Mouse (Mus musculus): Measurements from ENCODE around the gene H1f0. TPM values are rescaled to one million over a fixed set of nuclear protein-coding genes. Genes with fewer than 3 reads are reported as not detected.
A peak's percentile ranks its signal among the peaks of the same experiment; 100 is the strongest.
"Not testable (repeated sequence)": the region's sequence is repeated elsewhere in the genome, so short reads cannot be mapped to it uniquely, and the experiment has no call there.

H1f0 gene
- total RNA-seq, 2 experiments from 2014 or later = 51.3 to 90.0 TPM

DNA sequence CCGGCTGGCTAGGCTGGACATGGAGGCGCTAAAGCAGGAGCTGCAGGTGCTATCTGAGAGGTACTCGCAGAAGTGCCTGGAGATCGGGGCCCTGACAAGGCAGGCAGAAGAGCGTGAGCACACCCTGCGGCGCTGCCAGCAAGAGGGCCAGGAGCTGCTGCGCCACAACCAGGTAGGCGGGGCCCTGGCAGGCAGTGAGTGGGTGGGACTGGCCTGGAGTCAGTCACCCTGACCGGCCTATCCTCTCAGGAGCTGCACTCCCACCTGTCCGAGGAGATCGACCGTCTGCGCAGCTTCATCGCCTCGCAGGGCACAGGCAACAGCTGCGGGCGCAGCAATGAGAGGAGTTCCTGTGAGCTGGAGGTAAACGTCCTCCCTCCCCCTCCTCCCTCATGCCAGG, 26.2 kb upstream of the H1f0 start:
- no peak for ATAC-seq (ENCODE audit: poor library complexity, severe bottlenecking)

DNA sequence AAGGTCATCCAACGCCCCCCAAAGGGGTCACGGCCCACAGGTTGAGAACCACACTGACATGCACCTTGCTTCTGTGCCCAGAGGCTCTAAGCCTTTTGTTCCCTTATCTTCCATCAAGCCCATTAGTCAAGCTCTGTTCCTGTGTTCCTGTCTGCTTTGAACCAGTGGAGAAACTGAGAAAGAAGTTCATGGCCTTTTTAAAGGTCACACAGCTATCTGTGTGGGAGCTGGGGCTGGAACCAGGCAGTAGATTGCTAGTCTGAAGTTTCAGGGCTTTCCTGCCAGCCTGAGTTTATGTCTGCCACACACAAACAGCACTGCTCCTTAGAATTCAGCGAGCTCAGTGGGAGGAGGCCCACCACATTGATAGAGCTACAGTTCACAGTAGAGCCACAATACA, 25.2 kb upstream of the H1f0 start:
- ATAC-seq (ENCODE audit: poor library complexity, severe bottlenecking) = no peak

DNA sequence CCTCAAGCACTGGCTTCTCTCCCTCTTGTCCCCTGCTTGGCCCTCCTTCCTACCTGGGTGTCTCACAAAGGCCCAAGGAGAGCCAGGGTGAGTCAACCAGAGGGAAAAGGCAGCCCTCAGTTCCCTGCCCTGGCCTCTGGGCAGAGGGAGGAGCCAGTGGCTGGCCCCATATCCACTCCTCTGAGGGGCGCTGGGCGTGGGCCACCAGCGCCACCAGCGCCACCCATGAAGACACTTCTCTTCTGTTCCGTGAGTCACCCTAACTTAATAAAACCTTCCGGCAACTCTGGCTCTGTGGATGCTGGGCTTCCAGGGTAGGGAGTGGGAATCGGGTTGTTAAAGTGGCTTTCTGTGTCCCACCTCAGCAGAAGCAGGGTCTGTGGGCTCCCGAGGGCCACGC, 22.7 kb upstream of the H1f0 start:
- ATAC-seq (ENCODE audit: poor library complexity, severe bottlenecking) = no peak

DNA sequence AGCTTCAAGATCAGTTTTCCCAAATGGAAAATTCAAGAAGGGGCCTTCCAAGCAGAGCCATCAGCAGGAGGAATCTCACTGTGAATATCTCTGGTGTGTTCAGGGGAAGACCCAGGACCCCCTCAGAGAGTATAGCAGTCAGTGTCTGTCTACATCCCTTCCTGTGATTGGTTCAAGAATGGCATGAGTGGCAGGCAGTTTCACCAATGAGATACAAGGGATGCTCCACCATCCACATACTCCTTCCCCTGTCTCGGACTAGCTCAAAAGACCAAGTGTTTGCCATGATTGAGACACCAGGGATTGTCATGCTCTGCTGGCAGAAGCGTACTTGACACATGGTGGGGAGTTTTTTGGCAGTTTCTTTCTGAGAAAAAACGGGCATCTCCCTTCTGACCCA, 21.6 kb upstream of the H1f0 start:
- no peak for ATAC-seq (ENCODE audit: poor library complexity, severe bottlenecking)

DNA sequence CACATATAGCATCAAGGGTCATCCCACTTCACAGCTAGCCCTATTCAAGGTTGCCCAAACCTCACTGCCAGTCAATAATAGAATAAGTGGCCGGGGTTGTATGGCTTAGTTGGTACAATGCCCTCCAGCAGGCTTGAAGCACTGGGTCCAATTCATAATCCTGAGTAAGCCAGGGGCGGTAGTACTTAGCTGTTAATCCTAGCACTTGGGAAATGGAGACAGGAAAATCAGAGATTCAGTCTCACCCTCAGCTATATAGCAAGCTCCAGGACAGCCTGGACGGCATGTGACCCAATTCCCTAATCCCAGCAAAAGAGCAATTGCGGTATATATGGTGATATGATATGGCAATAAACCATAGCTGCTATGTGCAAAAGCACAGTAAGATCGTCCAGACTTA, 21.2 kb upstream of the H1f0 start:
- ATAC-seq (ENCODE audit: poor library complexity, severe bottlenecking) = no peak

DNA sequence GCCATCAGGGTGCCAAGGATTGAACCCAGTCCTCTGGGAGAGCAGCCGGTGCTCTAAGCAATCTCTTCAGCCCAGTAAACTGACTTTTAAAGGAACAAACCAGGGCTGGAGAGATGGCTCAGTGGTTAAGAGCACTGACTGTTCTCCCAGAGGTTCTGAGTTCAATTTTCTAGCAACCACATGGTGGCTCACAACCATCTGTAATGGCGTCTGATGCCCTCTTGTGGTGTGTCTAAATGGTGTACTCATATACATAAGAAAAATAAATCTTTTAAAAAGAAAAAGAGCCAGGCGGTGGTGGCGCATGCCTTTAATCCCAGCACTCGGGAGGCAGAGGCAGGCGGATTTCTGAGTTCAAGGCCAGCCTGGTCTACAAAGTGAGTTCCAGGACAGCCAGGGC, 20.4 kb upstream of the H1f0 start:
- not testable (repeated sequence) for ATAC-seq (ENCODE audit: poor library complexity, severe bottlenecking)

DNA sequence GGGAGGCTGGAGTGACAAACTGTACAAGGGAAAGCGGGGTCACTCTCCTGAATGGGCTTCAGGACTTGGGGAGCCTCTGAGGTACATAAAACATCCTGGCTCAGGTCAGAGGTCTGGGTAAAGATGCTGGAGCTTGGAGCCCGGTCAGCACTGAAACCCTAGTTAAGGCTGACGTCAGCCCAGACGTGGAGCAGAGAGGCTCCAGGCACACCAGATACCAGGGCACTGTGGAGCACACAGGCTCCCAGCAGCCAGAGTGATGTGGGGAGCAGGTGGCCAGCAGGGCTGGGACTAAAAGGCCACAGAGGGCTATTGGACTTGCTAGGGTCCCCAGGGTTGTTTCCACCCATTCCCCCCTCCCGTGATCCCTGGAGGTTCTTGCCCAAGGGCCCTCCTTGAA, 18.5 kb upstream of the H1f0 start:
- no peak for ATAC-seq (ENCODE audit: poor library complexity, severe bottlenecking)

DNA sequence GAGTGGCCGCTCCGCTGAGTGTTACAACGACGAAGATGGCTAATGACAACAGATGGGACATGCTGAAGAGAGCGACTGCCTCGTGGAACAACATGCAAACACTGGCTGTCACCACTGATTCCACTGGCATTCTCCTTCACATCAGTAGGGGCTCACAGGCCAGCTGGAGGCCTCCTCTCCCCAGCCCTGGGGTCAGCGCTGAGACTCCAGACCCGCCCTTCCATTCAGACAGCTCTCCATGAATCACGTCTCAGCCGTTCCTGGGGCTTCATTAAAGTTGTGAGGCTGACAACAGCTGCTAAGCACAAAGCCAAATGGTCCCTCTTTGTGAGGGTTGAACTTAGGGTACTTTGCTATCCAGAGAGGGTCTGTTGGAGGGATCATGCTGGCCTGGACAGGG, 16.7 kb upstream of the H1f0 start:
- no peak for ATAC-seq (ENCODE audit: poor library complexity, severe bottlenecking)

DNA sequence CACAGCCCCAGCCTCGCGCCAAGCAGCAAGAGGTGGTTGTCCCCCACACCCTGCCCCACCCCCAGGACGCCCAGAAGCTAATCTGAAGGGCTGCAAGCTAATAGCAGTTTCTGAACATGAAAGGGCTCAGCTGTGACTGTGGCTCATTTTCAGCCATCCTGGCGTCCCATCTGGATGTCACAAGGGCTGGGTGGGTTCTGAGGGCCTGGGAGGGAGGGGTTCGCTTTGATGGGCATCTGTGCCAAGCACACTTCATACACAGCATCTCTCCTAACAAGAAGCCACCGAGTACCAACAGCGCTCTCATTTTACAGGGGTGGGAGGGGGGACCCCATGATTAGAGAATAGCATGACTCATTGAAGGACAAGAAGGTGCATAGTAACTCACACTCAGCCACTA, 14.9 kb upstream of the H1f0 start:
- no peak for ATAC-seq (ENCODE audit: poor library complexity, severe bottlenecking)

DNA sequence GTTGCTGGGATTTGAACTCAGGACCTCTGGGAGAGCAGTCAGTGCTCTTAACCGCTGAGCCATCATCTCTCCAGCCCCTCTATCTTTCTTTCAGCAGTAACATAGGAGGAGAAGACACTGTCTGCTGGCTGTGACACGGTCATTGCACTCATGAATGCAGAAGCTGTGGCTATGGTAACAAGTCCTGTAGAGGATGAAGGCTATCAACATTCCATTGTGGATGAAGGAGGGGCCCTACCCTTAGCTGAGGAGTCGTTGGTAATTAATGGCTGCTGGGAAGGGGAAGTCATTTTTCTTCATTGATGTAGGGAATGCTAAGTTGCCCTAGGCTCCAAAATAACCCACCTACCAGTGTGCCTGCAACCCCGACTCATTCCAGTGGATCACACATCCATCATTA, 10.1 kb upstream of the H1f0 start:
- no peak for ATAC-seq (ENCODE audit: poor library complexity, severe bottlenecking)

DNA sequence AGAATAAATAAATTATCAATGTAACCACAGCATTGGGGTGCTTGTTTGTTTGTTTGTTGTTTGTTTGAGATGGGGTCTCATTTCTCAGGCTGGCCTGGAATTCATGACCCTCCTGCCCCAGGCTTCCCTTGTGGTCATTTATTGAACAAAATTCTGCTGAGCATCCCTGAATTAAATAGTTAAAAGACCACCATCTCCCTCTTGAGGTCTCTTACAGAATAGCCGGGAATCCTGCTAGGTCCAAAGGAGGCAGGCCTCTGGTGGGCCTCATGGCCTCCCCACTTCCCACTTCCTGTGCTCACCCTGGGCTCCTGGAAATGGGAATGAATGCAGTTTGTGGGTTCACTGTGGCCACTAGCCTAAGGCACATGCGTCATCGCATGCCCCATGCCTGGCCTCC, 9.4 kb upstream of the H1f0 start:
- no peak for ATAC-seq (ENCODE audit: poor library complexity, severe bottlenecking)

DNA sequence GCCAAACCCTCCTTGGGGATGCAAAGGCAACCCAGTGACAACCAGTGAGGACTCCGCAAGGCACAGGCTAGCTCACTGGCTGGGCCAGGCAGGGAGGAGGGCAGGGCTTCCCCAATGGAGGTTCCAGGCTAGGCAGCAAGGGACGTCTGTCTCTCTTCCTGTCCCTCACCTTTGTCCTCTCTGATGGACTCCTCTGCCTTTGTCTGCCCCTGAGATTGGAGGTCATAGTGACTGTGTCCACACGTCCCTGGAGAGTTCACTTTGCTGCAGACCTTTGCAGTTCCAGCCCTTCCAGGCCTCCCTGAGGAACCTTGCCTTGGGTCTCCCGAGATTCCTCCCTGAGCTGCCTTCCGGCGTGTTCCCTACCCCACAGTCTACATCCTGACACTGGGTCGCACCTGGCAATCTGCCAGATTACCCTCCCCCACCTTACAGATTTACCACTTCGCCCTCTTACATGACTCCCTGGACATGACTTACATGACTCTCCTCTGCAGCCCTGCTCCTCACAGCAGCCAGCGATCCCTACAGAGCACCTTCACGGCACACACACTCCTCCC, 5.5 kb upstream of the H1f0 start:
- ATAC-seq (ENCODE audit: poor library complexity, severe bottlenecking) = no peak

DNA sequence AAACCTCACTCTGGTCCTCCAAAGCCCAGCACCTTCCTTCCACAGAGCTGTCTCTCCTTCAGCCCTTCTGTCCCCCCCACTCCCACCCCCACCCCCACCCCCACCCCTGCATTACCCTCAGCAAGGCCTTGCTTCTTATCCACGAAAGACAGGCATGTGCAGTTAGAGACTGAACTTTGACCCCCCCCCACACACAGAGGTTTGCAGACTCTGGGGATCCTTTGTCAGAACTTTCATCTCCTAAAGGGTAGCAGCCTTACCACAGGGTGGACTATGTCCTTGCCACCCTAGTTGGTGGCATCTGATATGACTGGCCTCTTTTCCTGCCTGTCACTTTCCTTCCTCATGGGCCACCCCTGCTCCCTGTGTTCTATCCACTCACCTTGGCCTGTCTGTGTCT, 4.9 kb upstream of the H1f0 start:
- ATAC-seq (ENCODE audit: poor library complexity, severe bottlenecking) = no peak

DNA sequence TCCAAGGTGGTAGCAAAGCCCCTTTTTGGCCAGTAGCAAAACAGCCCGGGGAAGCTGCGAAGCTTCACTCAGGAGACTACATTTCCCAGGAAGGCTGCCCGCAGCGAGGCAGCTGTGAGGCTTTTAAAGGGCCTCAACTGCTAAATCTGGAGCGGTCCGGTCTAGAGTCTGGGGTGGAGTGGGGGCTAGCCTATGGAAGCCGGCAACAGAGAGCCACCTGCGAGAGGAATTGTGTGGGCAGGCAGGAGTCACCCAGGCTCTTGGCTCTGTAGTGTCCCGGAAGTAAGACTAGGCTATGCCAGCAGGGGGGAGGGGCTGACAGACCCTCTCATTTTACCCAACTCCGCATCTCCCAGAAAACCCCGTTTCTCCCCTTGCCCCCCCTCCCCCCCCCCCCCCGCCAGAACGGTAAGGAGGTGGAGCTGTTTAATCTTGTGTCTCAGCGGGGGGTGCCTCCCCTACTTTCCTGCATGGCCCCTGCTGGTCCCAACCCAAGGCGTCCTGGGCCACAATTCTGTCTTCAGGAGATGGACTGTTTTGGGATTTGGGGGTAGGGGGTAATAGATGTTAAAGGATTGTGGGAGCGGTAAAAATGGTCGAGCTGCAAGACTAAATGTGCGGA, 2.5 kb upstream of the H1f0 start:
- no peak for ATAC-seq (ENCODE audit: poor library complexity, severe bottlenecking)

DNA sequence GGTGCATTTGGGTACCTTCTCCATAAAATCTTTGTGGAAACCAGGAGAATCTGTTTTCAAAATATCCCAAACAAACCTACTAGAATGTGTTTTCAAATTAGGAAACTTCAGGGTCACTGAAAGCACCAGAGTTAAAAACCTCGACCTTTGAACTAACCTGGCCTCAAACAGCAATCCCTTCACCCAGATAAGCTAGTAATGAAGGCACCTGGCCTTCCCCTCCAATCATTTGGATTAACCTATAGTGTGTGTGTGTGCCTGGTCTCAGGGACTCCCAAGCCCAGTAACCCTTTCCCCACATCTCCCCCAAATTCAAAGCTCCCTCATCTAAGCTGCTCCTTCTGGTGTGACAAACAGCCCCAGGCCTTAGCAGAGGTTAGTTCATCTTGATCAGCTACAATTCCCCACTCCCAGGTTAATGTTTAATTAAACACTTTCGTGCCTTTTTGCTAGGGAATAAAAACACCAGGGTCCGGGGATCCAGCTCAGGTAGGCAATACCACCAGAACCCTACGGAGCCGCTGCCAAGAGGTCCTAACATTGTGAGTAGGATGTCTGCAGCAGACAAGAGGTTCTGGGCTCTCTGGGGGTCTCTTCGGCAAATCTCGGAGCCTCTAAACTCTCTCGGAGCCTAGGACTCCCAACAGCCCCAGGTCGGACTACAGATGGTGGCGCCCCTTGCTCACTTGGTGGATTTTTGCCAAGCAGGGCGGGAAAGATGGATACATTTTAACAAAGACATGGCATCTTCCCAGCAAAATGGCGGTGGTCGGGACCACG, 1.5 kb upstream of the H1f0 start:
- ATAC-seq (ENCODE audit: poor library complexity, severe bottlenecking) = no peak

DNA sequence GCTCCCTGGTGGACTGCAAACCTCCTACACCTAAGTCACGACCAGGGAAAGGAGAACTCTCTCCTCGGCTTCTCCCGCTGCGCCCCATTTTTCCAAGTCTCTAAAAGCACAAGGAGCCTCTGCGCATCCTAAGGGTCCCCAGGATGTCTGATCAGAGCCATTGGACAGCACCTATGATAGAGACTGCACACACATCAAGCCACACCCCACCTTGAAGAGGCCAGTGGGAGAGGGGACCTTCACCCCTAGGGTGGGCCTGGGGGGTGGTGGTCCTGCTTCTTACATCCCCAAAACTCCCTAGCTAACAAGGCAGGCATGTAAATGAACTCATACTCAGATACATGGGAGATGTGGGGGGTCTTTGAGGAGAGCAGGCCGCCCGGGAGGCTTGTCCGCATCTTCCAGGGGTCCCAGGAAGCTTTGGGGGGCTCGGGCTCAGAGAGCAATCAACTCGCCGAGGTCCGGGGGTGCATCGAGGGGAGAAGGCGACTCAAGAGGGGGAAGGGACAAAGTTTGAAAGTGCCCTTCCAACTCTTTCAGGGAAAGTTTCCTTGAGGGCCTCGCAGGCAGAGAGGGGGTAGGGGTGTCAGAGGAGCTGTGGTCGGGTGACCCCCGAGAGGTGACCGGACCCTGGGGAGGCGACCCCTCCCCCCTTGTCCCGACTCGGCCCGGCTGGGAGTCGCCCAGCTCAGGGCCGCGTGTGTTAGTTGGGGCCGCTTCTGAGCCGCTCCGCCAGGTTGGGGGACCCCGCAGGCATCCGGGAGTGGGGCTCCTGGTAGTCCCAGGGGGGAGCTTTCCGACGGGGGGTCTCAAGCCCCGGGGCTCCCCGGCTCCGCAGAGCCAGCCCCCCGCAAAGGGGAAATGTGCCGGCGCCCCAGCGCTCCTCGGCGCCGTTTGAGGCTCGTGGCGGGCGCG, 702 bp upstream of the H1f0 start:
- no peak for ATAC-seq (ENCODE audit: poor library complexity, severe bottlenecking)

DNA sequence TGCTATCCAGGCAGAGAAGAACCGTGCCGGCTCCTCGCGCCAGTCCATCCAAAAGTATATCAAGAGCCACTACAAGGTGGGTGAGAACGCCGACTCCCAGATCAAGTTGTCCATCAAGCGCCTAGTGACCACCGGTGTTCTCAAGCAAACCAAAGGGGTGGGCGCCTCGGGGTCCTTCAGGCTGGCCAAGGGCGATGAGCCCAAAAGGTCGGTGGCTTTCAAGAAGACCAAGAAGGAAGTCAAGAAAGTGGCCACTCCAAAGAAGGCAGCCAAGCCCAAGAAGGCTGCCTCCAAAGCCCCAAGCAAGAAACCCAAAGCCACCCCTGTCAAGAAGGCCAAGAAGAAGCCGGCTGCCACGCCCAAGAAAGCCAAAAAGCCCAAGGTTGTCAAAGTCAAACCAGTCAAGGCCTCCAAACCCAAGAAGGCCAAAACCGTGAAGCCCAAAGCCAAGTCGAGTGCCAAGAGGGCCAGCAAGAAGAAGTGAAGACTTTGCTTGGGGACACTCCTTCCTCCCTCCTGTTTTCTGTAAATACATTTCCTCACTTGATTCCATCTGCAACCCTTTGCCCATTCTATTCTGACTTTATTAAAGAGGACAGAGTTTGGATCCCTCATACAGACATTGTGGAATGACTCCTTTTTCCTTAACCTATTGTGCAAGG, 704 bp downstream of the H1f0 start:
- no peak for ATAC-seq (ENCODE audit: poor library complexity, severe bottlenecking)

DNA sequence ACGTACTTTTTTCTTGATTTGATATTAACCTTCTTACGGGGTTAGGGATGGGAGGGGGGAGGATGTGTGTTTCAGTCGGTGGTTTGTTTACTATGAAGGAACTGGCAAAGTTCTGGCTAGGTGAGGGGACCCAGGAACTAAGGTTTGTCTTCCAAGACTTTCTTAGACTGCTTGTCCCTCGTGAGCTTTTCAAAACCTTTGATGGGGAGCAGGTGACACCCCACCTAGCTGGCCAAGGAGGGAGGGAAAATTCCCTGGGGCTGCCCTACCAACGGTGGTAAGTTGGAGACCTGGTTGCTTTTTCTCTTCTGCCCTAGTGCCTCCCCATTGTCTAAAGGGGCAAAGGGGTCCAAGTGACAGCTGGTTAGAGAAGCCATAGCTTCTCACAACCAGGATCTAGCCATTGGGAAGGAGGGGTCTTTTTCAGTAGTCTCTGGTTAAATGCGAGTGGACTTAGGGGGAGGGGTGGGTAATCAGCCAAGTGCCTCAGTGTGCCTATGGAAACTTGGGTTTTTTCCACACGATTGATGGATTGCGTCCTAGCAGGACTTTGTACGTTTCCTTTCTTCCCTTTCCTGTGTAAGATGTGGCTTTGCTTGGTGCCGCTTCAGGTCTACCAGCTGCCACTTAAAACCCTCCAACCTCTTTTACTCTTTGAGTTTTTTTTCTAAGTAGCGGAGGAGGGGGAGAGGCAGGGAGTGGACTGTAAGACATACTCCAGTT, 1.4 kb downstream of the H1f0 start:
- no peak for ATAC-seq (ENCODE audit: poor library complexity, severe bottlenecking)

DNA sequence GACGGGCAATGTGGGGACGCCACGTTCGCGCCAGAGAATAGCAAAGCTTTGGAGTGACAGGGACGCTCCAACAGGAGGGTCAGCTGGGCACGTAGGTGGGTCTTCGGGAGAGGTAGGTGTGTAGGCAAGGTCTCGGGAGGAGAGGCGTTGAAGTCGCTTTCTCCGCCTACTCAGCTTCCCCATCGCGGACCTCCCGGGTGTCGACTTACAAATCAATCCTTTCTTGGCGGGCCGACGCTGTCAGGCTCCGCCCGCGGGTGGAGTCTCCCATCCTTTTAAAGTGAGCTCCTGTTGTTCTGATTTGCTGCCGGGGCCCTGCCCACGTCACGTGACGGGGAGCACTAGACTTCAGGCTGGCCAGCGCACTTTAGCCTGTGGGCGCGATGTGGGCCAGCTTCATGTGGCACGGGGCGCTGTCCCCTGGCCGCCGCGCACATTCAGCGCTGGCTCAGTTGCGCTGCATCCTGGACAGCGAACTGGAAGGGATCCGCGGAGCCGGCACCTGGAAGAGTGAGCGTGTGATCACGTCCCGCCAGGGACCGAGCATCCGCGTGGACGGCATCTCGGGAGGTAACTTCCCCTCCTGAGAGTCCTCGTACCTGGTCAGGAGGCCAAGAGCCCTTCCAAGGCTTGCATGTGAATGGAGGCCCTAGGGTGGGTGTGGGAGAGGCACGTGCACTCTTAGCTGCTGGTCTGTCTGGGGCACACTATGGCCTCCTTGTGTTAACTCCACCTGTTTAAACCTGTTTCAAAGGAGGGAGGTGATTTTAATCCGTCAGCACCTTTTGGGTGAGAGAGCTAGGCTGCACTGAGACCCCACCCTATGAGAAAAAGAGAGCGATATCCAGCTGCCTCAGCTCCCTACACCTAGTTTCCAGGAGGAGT, 2.5 kb downstream of the H1f0 start:
- peak; percentile 85 for ATAC-seq (ENCODE audit: poor library complexity, severe bottlenecking)

Measured in megakaryocyte, adult 5-6 weeks (primary cell).